Mouse (Mus musculus) spleen, postnatal 14 days (tissue): Measurements from ENCODE around the gene Tmem218.

Experiments
- DNase-seq, 2 experiments: peaks; one replicate each; pipeline ENCODE4 v3.0.0; 2021 to 2022; ENCODE audit warnings: low spot score in 2 of 2

Tmem218 gene

GRCm38 (mm10) chr9:37207929-37208411 lies at the start of gene Tmem218:
Tmem218 (plus strand) TSS chr9:37208223.
- DNase-seq = peak; percentile 59 to 74

- no peak for DNase-seq
Measured at GRCm38 (mm10) chr9:37160686-37161085, 47.3 kb upstream of the Tmem218 start.

GRCm38 (mm10) chr9:37166899-37167298 lies 41.1 kb upstream of the Tmem218 start:
- no peak for DNase-seq

- no peak for DNase-seq
Measured at GRCm38 (mm10) chr9:37173376-37173775, 34.6 kb upstream of the Tmem218 start.

- no peak for DNase-seq
Measured at GRCm38 (mm10) chr9:37176002-37176401, 32.0 kb upstream of the Tmem218 start.

GRCm38 (mm10) chr9:37177107-37177506 lies 30.9 kb upstream of the Tmem218 start:
- DNase-seq = peak; percentile 13 to 26

GRCm38 (mm10) chr9:37177551-37177950 lies 30.5 kb upstream of the Tmem218 start:
- no peak for DNase-seq

GRCm38 (mm10) chr9:37178911-37179310 lies 29.1 kb upstream of the Tmem218 start:
- DNase-seq = no peak

- no peak for DNase-seq
Measured at GRCm38 (mm10) chr9:37179596-37179995, 28.4 kb upstream of the Tmem218 start.

GRCm38 (mm10) chr9:37181596-37181995 lies 26.4 kb upstream of the Tmem218 start:
- DNase-seq = no peak

GRCm38 (mm10) chr9:37183176-37183575 lies 24.8 kb upstream of the Tmem218 start:
- no peak for DNase-seq

- DNase-seq = no peak
Measured at GRCm38 (mm10) chr9:37187407-37187806, 20.6 kb upstream of the Tmem218 start.

GRCm38 (mm10) chr9:37188024-37188423 lies 20.0 kb upstream of the Tmem218 start:
- DNase-seq = no peak

GRCm38 (mm10) chr9:37197067-37197466 lies 11.0 kb upstream of the Tmem218 start:
- no peak for DNase-seq

GRCm38 (mm10) chr9:37200414-37200813 lies 7.6 kb upstream of the Tmem218 start:
- no peak for DNase-seq

GRCm38 (mm10) chr9:37203884-37204283 lies 4.1 kb upstream of the Tmem218 start:
- no peak for DNase-seq

GRCm38 (mm10) chr9:37213060-37213738 lies 5.2 kb downstream of the Tmem218 start:
- DNase-seq = no peak

- no peak for DNase-seq
Measured at GRCm38 (mm10) chr9:37214327-37215060, 6.5 kb downstream of the Tmem218 start.

GRCm38 (mm10) chr9:37220755-37221154 lies 12.7 kb downstream of the Tmem218 start:
- no peak for DNase-seq

GRCm38 (mm10) chr9:37225581-37225980 lies 17.6 kb downstream of the Tmem218 start:
- no peak for DNase-seq

- DNase-seq = peak in 1 of 2 experiments; percentile 21
Measured at GRCm38 (mm10) chr9:37229880-37230325, 21.9 kb downstream of the Tmem218 start.

- DNase-seq = no peak
Measured at GRCm38 (mm10) chr9:37230486-37231195, 22.6 kb downstream of the Tmem218 start.
